Mouse (Mus musculus) spleen, adult 2 months (tissue): ENCODE results near the gene Atg5.

Experiments used
- CTCF ChIP-seq: fragments of 200-500 bp; IDR thresholded peaks from 2 replicates; pipeline ENCODE4 v1.5.1; 2011; ENCODE audit warnings: mild to moderate bottlenecking, inconsistent platforms; ENCODE audit not compliant: insufficient read depth, insufficient read length, insufficient replicate concordance; ENCODE audit errors: extremely low read depth
- POLR2A ChIP-seq: fragments of 200-500 bp; IDR thresholded peaks from 2 replicates; pipeline ENCODE4 v1.6.1; 2011; ENCODE audit warnings: low read depth, low read length, inconsistent platforms

DNA sequence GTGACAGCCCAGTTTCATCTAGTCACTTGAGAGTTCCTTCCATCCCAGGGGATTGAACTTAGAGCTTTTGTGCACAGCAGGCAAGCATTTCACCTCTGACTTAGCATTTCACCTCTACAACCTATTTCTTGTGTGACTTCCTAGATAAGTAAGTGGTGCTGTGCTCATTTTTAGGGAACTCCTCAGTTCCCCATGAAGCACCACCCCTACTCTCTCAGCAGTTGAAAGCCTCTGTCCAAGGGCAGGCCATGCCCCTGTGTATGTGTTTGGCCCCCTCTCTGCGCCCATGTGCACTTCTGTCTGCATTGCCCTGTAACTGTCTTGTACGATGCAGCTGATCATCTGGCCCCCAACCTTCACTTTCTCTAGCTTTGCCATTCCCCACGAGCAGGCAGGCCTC is 132.0 kb downstream of the Atg5 start:
- TF ChIP-seq CTCF (no peak), POLR2A (no peak)
